Mouse (Mus musculus) lung, embryonic 15.5 days (tissue): ENCODE measurements around the gene Hoxd3. TPM values are rescaled to one million over a fixed set of nuclear protein-coding genes. Genes with fewer than 3 reads are reported as not detected.

Experiments
- ATAC-seq: fragments of 200-750 bp; cut with Nextera tagmentation; 2 replicates; pipeline ENCODE4 v1.8.0; 2017; ENCODE audit warnings: moderate number of reproducible peaks, borderline replicate concordance; ENCODE audit not compliant: low FRiP score, low TSS enrichment; ENCODE audit errors: extremely low read depth
- H3K27ac ChIP-seq: fragments of 300-500 bp; sonication (generic); 2 replicates; pipeline ENCODE4 v1.5.1; 2015; ENCODE audit warnings: moderate library complexity, mild to moderate bottlenecking, inconsistent platforms
- H3K27me3 ChIP-seq: fragments of 300-500 bp; sonication (generic); 2 replicates; pipeline ENCODE4 v1.6.1; 2015; ENCODE audit warnings: inconsistent platforms
- H3K36me3 ChIP-seq: fragments of 300-500 bp; sonication (generic); 2 replicates; pipeline ENCODE4 v1.6.1; 2015; ENCODE audit warnings: inconsistent platforms
- H3K4me1 ChIP-seq: fragments of 300-500 bp; sonication (generic); 2 replicates; pipeline ENCODE4 v1.6.1; 2015; ENCODE audit warnings: inconsistent platforms
- H3K4me2 ChIP-seq: fragments of 300-500 bp; sonication (generic); 2 replicates; pipeline ENCODE4 v1.6.1; 2015; ENCODE audit warnings: inconsistent platforms, mild to moderate bottlenecking, moderate library complexity
- H3K4me3 ChIP-seq: fragments of 300-500 bp; sonication (generic); 2 replicates; pipeline ENCODE4 v1.5.1; 2015; ENCODE audit warnings: mild to moderate bottlenecking, inconsistent platforms
- H3K9ac ChIP-seq: fragments of 300-500 bp; sonication (generic); 2 replicates; pipeline ENCODE4 v1.6.1; 2015; ENCODE audit warnings: inconsistent platforms
- H3K9me3 ChIP-seq: fragments of 300-500 bp; sonication (generic); 2 replicates; pipeline ENCODE4 v1.6.1; 2016; ENCODE audit warnings: inconsistent platforms
- WGBS: fragments of 180-500 bp; shearing (Covaris S2); methylation state at CpG from one replicate; pipeline ENCODE4 v1.1.7; 2015; 5-methylcytosine and 5-hydroxymethylcytosine counted together
- polyA plus RNA-seq: library from polyadenylated mRNA; unstranded; fragments of >200 nt; fragmentation: Nextera tagmentation; extraction: Ambion mirVana; gene quantifications from 2 replicates; pipeline ENCODE4 v1.2.1, GENCODE M21; 2015

The Hoxd3 gene
- polyA plus RNA-seq, 1 experiment from 2014 or later: 0.67 TPM

GRCm38 (mm10) chr2:74681594-74682531 is 29.9 kb upstream of the Hoxd3 start:
- Histone ChIP-seq H3K9ac (no peak overlapping the region), H3K4me2 (peak overlapping the region; percentile 46), H3K4me3 (peak overlapping the region; percentile 20), H3K27me3 (peaks cover 99% of the 10 kb centered on the region), H3K27ac (no peak overlapping the region), H3K9me3 (no peaks in the 10 kb centered on the region), H3K4me1 (peaks cover 13% of the 10 kb centered on the region), H3K36me3 (no peaks in the 10 kb centered on the region)
- ATAC-seq: no peak; the same call in 1 of the 2 replicates
- WGBS: under 1% methylated on average over 78 of the region's 78 CpGs

DNA sequence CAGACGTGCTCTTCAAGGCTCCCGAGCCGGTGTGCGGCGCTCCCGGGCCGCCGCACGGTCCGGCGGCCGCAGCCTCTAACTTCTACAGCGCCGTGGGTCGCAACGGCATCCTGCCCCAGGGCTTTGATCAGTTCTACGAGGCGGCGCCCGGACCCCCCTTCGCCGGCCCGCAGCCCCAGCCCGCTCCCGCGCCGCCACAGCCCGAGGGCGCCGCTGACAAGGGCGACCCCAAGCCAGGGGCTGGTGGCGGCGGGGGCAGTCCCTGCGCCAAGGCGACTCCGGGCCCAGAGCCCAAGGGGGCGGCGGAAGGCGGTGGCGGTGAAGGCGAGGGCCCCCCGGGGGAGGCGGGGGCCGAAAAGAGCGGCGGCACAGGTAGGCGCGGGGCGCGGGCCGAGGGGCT is 28.9 kb upstream of the Hoxd3 start:
- no peaks in the 10 kb centered on the region for H3K9me3 ChIP-seq
- under 1% methylated on average over 45 of the region's 51 CpGs for WGBS
- no peak overlapping the region for H3K9ac ChIP-seq
- no peak overlapping the region for H3K27ac ChIP-seq
- peak overlapping the region; percentile 46 for H3K4me2 ChIP-seq
- peak overlapping the region; percentile 20 for H3K4me3 ChIP-seq
- no peaks in the 10 kb centered on the region for H3K36me3 ChIP-seq
- H3K4me1 ChIP-seq: peaks cover 13% of the 10 kb centered on the region
- H3K27me3 ChIP-seq: peaks cover 99% of the 10 kb centered on the region
- no peak for ATAC-seq

DNA sequence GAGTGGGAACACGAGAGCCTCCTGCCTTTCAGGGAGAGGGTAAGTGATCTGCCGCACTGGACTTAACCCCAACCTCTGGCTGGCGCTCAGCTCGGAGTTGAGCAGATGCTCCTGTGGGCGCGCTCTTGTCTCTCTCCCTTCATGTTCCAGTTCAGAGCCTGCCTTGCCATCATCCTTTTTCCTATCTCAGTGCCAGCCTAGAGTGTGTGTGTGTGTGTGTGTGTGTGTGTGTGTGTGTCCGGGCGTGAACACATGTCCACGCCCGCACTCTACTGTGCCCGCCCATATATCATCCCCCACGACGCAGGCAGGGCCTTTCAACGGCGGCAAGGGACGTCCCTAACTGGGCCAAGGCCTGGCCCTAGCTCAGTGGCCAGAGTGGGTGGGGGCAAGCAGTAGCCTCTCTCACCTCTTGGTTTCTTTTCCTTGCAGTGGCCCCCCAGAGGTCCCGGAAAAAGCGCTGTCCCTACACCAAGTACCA is 28.2 kb upstream of the Hoxd3 start:
- Histone ChIP-seq H3K27ac (no peak overlapping the region), H3K4me1 (peaks cover 13% of the 10 kb centered on the region), H3K4me2 (no peak overlapping the region), H3K9me3 (no peaks in the 10 kb centered on the region), H3K36me3 (no peaks in the 10 kb centered on the region), H3K9ac (no peak overlapping the region), H3K27me3 (peaks cover 99% of the 10 kb centered on the region), H3K4me3 (no peak overlapping the region)
- ATAC-seq: no peak
- WGBS: 1% methylated on average over 18 of the region's 18 CpGs

GRCm38 (mm10) chr2:74684106-74684505 is 27.6 kb upstream of the Hoxd3 start:
- Histone ChIP-seq H3K9ac (no peak overlapping the region), H3K4me1 (peaks cover 13% of the 10 kb centered on the region), H3K9me3 (no peaks in the 10 kb centered on the region), H3K36me3 (no peaks in the 10 kb centered on the region), H3K4me3 (no peak overlapping the region), H3K27me3 (peaks cover 99% of the 10 kb centered on the region), H3K27ac (no peak overlapping the region), H3K4me2 (no peak overlapping the region)
- WGBS: 2% methylated on average over 12 of the region's 12 CpGs
- ATAC-seq: no peak

GRCm38 (mm10) chr2:74685059-74685603 is 26.6 kb upstream of the Hoxd3 start:
- no peak overlapping the region for H3K9ac ChIP-seq
- H3K4me2 ChIP-seq: no peak overlapping the region
- H3K9me3 ChIP-seq: no peaks in the 10 kb centered on the region
- H3K4me3 ChIP-seq: no peak overlapping the region
- no peaks in the 10 kb centered on the region for H3K36me3 ChIP-seq
- WGBS: 12% methylated on average over 4 of the region's 4 CpGs
- peaks cover 99% of the 10 kb centered on the region for H3K27me3 ChIP-seq
- H3K27ac ChIP-seq: no peak overlapping the region
- ATAC-seq: no peak
- peaks cover 13% of the 10 kb centered on the region for H3K4me1 ChIP-seq

DNA sequence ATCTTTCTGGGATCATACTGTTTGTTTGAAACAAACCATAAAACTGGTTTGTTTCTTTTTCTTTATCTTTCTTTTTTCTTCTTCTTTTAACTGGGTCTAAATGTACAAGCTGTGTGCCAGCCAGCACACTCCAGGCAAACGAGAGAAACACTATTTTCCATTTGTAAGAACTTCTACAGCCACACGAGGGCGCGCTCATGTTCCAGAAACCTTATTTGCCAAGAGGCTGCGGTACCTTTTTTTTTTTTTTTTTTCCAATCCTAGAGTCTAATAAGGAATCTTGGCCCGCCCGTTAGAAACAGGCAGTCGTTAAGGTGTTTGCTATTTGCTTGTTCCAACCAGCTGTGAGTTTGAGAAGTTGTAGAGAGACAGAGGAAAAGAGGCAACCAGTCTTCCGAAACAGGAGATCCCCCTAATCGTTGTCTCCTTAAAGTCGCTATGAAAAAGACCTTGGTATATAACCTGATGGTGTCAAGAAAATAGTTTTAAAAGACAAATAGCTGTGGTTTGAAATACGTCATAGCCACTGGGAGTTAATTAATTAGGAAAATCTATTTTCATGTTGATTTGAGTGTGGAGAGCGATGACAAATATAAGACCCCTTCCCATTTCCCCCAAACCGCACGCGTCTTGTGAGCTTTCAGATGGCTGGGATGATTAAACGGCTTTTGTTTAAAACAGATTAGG is 25.3 kb upstream of the Hoxd3 start:
- peaks cover 15% of the 10 kb centered on the region for H3K4me1 ChIP-seq
- no peak overlapping the region for H3K9ac ChIP-seq
- H3K4me2 ChIP-seq: no peak overlapping the region
- 5% methylated on average over 17 of the region's 17 CpGs for WGBS
- H3K9me3 ChIP-seq: no peaks in the 10 kb centered on the region
- no peaks in the 10 kb centered on the region for H3K36me3 ChIP-seq
- H3K4me3 ChIP-seq: no peak overlapping the region
- peaks cover 97% of the 10 kb centered on the region for H3K27me3 ChIP-seq
- no peak for ATAC-seq
- no peak overlapping the region for H3K27ac ChIP-seq

GRCm38 (mm10) chr2:74686988-74687697 is 24.6 kb upstream of the Hoxd3 start:
- no peak for ATAC-seq
- Histone ChIP-seq H3K27me3 (peaks cover 97% of the 10 kb centered on the region), H3K36me3 (no peaks in the 10 kb centered on the region), H3K4me1 (peaks cover 13% of the 10 kb centered on the region), H3K4me2 (no peak overlapping the region), H3K4me3 (no peak overlapping the region), H3K27ac (no peak overlapping the region), H3K9me3 (no peaks in the 10 kb centered on the region), H3K9ac (no peak overlapping the region)
- WGBS: 1% methylated on average over 27 of the region's 27 CpGs

- Histone ChIP-seq H3K27me3 (peaks cover 97% of the 10 kb centered on the region), H3K4me1 (peaks cover 5% of the 10 kb centered on the region), H3K4me2 (no peak overlapping the region), H3K9ac (no peak overlapping the region), H3K9me3 (no peaks in the 10 kb centered on the region), H3K4me3 (no peak overlapping the region), H3K27ac (no peak overlapping the region), H3K36me3 (no peaks in the 10 kb centered on the region)
- no peak for ATAC-seq
- 3% methylated on average over 31 of the region's 31 CpGs for WGBS
Observed at GRCm38 (mm10) chr2:74687698-74688555, 23.8 kb upstream of the Hoxd3 start.

GRCm38 (mm10) chr2:74688795-74689573 is 22.7 kb upstream of the Hoxd3 start:
- Histone ChIP-seq H3K36me3 (no peaks in the 10 kb centered on the region), H3K4me3 (no peak overlapping the region), H3K9ac (no peak overlapping the region), H3K4me1 (peaks cover 3% of the 10 kb centered on the region; the same call in 1 of the 2 replicates), H3K27me3 (peaks cover 97% of the 10 kb centered on the region), H3K27ac (no peak overlapping the region), H3K4me2 (no peak overlapping the region), H3K9me3 (no peaks in the 10 kb centered on the region)
- no peak for ATAC-seq
- 4% methylated on average over 12 of the region's 12 CpGs for WGBS

GRCm38 (mm10) chr2:74689574-74690337 is 22.0 kb upstream of the Hoxd3 start:
- Histone ChIP-seq H3K36me3 (no peaks in the 10 kb centered on the region), H3K4me1 (peaks cover 3% of the 10 kb centered on the region; the same call in 1 of the 2 replicates), H3K27me3 (peaks cover 97% of the 10 kb centered on the region), H3K9ac (no peak overlapping the region), H3K9me3 (no peaks in the 10 kb centered on the region), H3K4me3 (no peak overlapping the region), H3K4me2 (no peak overlapping the region), H3K27ac (no peak overlapping the region)
- 1% methylated on average over 24 of the region's 24 CpGs for WGBS
- ATAC-seq: no peak
